Mouse (Mus musculus) C2C12 (cell line): Measurements from ENCODE around the gene Tent5c.

Source experiments
- CTCF ChIP-seq: IDR thresholded peaks from one replicate; pipeline ENCODE4 v1.5.1; 2011; ENCODE audit not compliant: control insufficient read depth, insufficient read depth, insufficient read length
- MAX ChIP-seq: IDR thresholded peaks from one replicate; pipeline ENCODE4 v1.6.1; 2011; ENCODE audit warnings: mild to moderate bottlenecking, control low read depth

DNA sequence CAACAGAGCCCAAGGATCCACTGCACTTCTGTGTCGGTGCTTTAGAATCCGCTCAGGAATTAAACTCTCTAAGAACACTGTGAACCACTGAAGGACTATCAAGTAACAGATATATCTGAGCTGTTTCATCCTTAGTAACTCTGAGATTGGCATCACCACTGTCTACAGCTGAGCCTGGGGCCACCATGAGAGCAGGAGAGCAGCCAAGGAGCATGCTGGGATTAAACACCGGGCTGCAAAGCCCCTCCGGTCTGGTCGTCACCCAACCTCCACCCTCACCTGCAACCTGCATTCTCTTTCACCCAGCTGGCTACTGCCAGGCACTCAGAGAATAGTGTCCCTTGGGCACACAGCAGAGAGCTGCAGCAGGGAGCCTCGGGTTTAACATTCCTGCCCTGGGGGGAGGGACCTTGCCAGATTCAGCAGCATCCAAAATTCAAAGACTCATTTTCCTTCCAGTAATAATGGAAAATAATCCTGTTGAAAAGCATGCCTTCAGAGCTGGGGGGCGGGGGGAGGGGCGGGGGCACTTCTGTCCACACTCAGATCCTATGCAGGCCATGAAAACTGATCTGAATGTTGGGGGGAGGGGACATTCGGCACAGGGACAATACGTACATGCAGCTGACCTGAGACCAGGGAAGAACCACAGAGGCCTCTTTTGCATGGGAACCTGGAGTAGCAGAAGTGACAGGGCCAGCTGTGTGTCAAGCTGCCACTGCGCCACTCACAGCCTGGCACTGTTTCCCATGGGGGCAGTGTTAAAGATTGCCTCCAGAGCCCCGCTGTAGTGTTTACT lies 25.8 kb downstream of the Tent5c start:
- TF ChIP-seq MAX: no peak
- no peak for TF ChIP-seq CTCF
